Mouse (Mus musculus) E14TG2a.4 (cell line): ENCODE measurements at regions not wholly inside any gene's neighbourhood (a gene's known extent, or its start where the extent isn't known, plus 50 kb on each side); places are given as distances from the start of the nearest gene placed in this dataset.

Experiments
- H3K27me3 ChIP-seq: 2 replicates; pipeline ENCODE4 v1.6.1; 2014; ENCODE audit warnings: low read length, control low read depth; ENCODE audit not compliant: insufficient read depth
- H3K36me3 ChIP-seq: 2 replicates; pipeline ENCODE4 v1.6.1; 2014; ENCODE audit warnings: low read length, control low read depth; ENCODE audit not compliant: insufficient read depth
- H3K4me1 ChIP-seq: replicated peaks from 2 replicates; pipeline ENCODE4 v1.6.1; 2014; ENCODE audit warnings: low read depth, low read length, control low read depth
- H3K4me3 ChIP-seq: replicated peaks from 2 replicates; pipeline ENCODE4 v1.5.1; 2014; ENCODE audit warnings: mild to moderate bottlenecking, low read length
- H3K9me3 ChIP-seq: 2 replicates; pipeline ENCODE4 v1.6.1; 2014; ENCODE audit warnings: low read length, control low read depth
- CTCF ChIP-seq: conservative IDR thresholded peaks from 2 replicates; pipeline ENCODE4 v1.5.1; 2014; ENCODE audit warnings: low read length
- NANOG ChIP-seq: IDR thresholded peaks from 2 replicates; pipeline ENCODE4 v1.6.1; 2014; ENCODE audit warnings: borderline replicate concordance, low read length, mixed read lengths
- POU5F1 ChIP-seq: IDR thresholded peaks from 2 replicates; pipeline ENCODE4 v1.6.1; 2014; ENCODE audit warnings: low read length, borderline replicate concordance

GRCm38 (mm10) chr2:48425200-48426090 lies 388.5 kb upstream of the Acvr2a start:
- TF ChIP-seq POU5F1 (no peak), NANOG (no peak), CTCF (no peak)
- Histone ChIP-seq H3K4me3 (no peak overlapping the region), H3K36me3 (no peaks in the 10 kb centered on the region), H3K9me3 (no peaks in the 10 kb centered on the region), H3K4me1 (peaks cover 4% of the 10 kb centered on the region; the same call in 1 of the 2 replicates), H3K27me3 (no peaks in the 10 kb centered on the region)

GRCm38 (mm10) chr2:48432545-48432944 lies 381.4 kb upstream of the Acvr2a start:
- H3K36me3 ChIP-seq: no peaks in the 10 kb centered on the region
- TF ChIP-seq NANOG: no peak
- no peak for TF ChIP-seq CTCF
- TF ChIP-seq POU5F1: no peak
- no peaks in the 10 kb centered on the region for H3K9me3 ChIP-seq
- peaks cover 14% of the 10 kb centered on the region for H3K4me1 ChIP-seq
- H3K27me3 ChIP-seq: no peaks in the 10 kb centered on the region
- H3K4me3 ChIP-seq: no peak overlapping the region

- TF ChIP-seq CTCF (no peak), POU5F1 (no peak), NANOG (no peak)
- H3K27me3 ChIP-seq: no peaks in the 10 kb centered on the region
- H3K4me1 ChIP-seq: peaks cover 16% of the 10 kb centered on the region
- H3K4me3 ChIP-seq: no peak overlapping the region
- no peaks in the 10 kb centered on the region for H3K36me3 ChIP-seq
- H3K9me3 ChIP-seq: no peaks in the 10 kb centered on the region
Observed at GRCm38 (mm10) chr2:48441296-48441990, 372.5 kb upstream of the Acvr2a start.

GRCm38 (mm10) chr2:48441991-48442544 lies 371.8 kb upstream of the Acvr2a start:
- TF ChIP-seq POU5F1 (no peak), NANOG (no peak), CTCF (no peak)
- no peak overlapping the region for H3K4me3 ChIP-seq
- no peaks in the 10 kb centered on the region for H3K9me3 ChIP-seq
- no peaks in the 10 kb centered on the region for H3K36me3 ChIP-seq
- H3K27me3 ChIP-seq: no peaks in the 10 kb centered on the region
- H3K4me1 ChIP-seq: peaks cover 18% of the 10 kb centered on the region

- Histone ChIP-seq H3K9me3 (no peaks in the 10 kb centered on the region), H3K4me3 (no peak overlapping the region), H3K27me3 (no peaks in the 10 kb centered on the region), H3K4me1 (peaks cover 18% of the 10 kb centered on the region), H3K36me3 (no peaks in the 10 kb centered on the region)
- TF ChIP-seq CTCF (no peak), POU5F1 (no peak), NANOG (no peak)
Observed at GRCm38 (mm10) chr2:48445898-48446604, 367.9 kb upstream of the Acvr2a start.

- H3K4me3 ChIP-seq: no peak overlapping the region
- H3K27me3 ChIP-seq: no peaks in the 10 kb centered on the region
- H3K9me3 ChIP-seq: no peaks in the 10 kb centered on the region
- no peak for TF ChIP-seq CTCF
- TF ChIP-seq POU5F1: no peak
- TF ChIP-seq NANOG: no peak
- H3K36me3 ChIP-seq: no peaks in the 10 kb centered on the region
- peaks cover 13% of the 10 kb centered on the region for H3K4me1 ChIP-seq
Observed at GRCm38 (mm10) chr2:48446617-48447016, 367.3 kb upstream of the Acvr2a start.

- TF ChIP-seq CTCF: no peak
- TF ChIP-seq NANOG: no peak
- TF ChIP-seq POU5F1: no peak
- Histone ChIP-seq H3K27me3 (no peaks in the 10 kb centered on the region), H3K36me3 (no peaks in the 10 kb centered on the region), H3K4me1 (peaks cover 12% of the 10 kb centered on the region), H3K9me3 (no peaks in the 10 kb centered on the region), H3K4me3 (no peak overlapping the region)
Observed at GRCm38 (mm10) chr2:48449165-48449842, 364.6 kb upstream of the Acvr2a start.
